Mouse (Mus musculus): Measurements from ENCODE around the gene Amotl1.

GRCm38 (mm10) chr9:14646641-14647040 lies 1.8 kb upstream of the Amotl1 start:
- TF ChIP-seq CTCF (IDR thresholded peaks at IDR 0.05; ENCODE audit: insufficient read depth, low read length) (no peak), POLR2A (IDR thresholded peaks at IDR 0.05; ENCODE audit: borderline replicate concordance, extremely low read depth, low read depth, low read length) (no peak)
